Mouse (Mus musculus) liver, adult 2 months (tissue): Measurements from ENCODE around the gene Rack1. TPM values are rescaled to one million over a fixed set of nuclear protein-coding genes. Genes with fewer than 3 reads are reported as not detected.
"Not testable (repeated sequence)": the region's sequence is repeated elsewhere in the genome, so short reads cannot be mapped to it uniquely, and the experiment has no call there.

Source experiments
- DNase-seq: peaks from one replicate; pipeline ENCODE4 v3.0.0-alpha.2; 2011; ENCODE audit warnings: low read depth, low spot score; ENCODE audit errors: extremely low read depth
- H3K27ac ChIP-seq: fragments of 200-500 bp; replicated peaks from 2 replicates; pipeline ENCODE4 v1.5.1; 2012; ENCODE audit warnings: low read depth, mild to moderate bottlenecking, control low read depth, inconsistent platforms, low read length; ENCODE audit not compliant: insufficient read depth
- H3K27me3 ChIP-seq: fragments of 200-500 bp; 2 replicates; pipeline ENCODE4 v1.6.1; 2012; ENCODE audit warnings: mild to moderate bottlenecking, moderate library complexity, low read length, inconsistent platforms; ENCODE audit not compliant: control insufficient read depth, insufficient read depth
- H3K36me3 ChIP-seq: fragments of 200-500 bp; 2 replicates; pipeline ENCODE4 v1.6.1; 2012; ENCODE audit warnings: low read length, inconsistent platforms; ENCODE audit not compliant: control insufficient read depth, insufficient read depth
- H3K4me1 ChIP-seq: fragments of 200-500 bp; 2 replicates; pipeline ENCODE4 v1.6.1; 2011; ENCODE audit warnings: low read length; ENCODE audit not compliant: control insufficient read depth, insufficient read depth
- H3K4me3 ChIP-seq: fragments of 200-500 bp; 2 replicates; pipeline ENCODE4 v1.5.1; 2011; ENCODE audit warnings: low read depth, mild to moderate bottlenecking, control low read depth, low read length, moderate library complexity; ENCODE audit not compliant: insufficient read depth
- H3K79me2 ChIP-seq: fragments of 200-500 bp; 2 replicates; pipeline ENCODE4 v1.6.1; 2012; ENCODE audit warnings: inconsistent platforms, mild to moderate bottlenecking, low read length, moderate library complexity; ENCODE audit not compliant: control insufficient read depth, insufficient read depth
- H3K9ac ChIP-seq: fragments of 200-500 bp; 2 replicates; pipeline ENCODE4 v1.6.1; 2012; ENCODE audit warnings: low read depth, mild to moderate bottlenecking, control low read depth, inconsistent platforms, low read length
- CTCF ChIP-seq: fragments of 200-500 bp; IDR thresholded peaks from 2 replicates; pipeline ENCODE4 v1.5.1; 2011; ENCODE audit warnings: low read depth, low read length, control low read depth
- POLR2A ChIP-seq: fragments of 200-500 bp; IDR thresholded peaks from 2 replicates; pipeline ENCODE4 v1.6.1; 2011; ENCODE audit warnings: low read length, control low read depth; ENCODE audit not compliant: insufficient read depth; ENCODE audit errors: extremely low read depth
- WGBS: fragments of 180-500 bp; shearing (Covaris S2); methylation state at CpG from one replicate; pipeline ENCODE4 v1.1.7; 2018; 5-methylcytosine and 5-hydroxymethylcytosine counted together
- polyA plus RNA-seq: library from polyadenylated mRNA; depleted of rRNA; stranded (reverse); fragments of >200 nt; gene quantifications from 2 replicates; pipeline ENCODE4 v1.2.3, GENCODE M21; 2012
- total RNA-seq: library from RNA; depleted of rRNA; stranded (reverse); fragments of >200 nt; gene quantifications from 2 replicates; pipeline ENCODE4 v1.2.3, GENCODE M21; 2014

Gene Rack1
- total and polyA plus RNA-seq, 2 experiments = 507 to 687 TPM

GRCm38 (mm10) chr11:48790946-48791345 lies 9.2 kb upstream of the Rack1 start:
- H3K27me3 ChIP-seq = no peaks in the 10 kb centered on the region
- TF ChIP-seq CTCF (no peak), POLR2A (no peak)
- no peaks in the 10 kb centered on the region for H3K36me3 ChIP-seq
- no peaks in the 10 kb centered on the region for H3K79me2 ChIP-seq
- WGBS = 21% methylated on average over 8 of the region's 8 CpGs
- no peak overlapping the region for H3K27ac ChIP-seq
- no peak overlapping the region for H3K4me3 ChIP-seq
- peak; percentile 66 for DNase-seq
- H3K9ac ChIP-seq = peak overlapping the region; percentile 27; the same call in 1 of the 2 replicates
- H3K4me1 ChIP-seq = peaks cover 6% of the 10 kb centered on the region; the same call in 1 of the 2 replicates

- not testable (repeated sequence) for DNase-seq, H3K4me1 ChIP-seq, H3K27me3 ChIP-seq, H3K4me3 ChIP-seq, H3K27ac ChIP-seq, H3K9ac ChIP-seq, H3K36me3 ChIP-seq, H3K79me2 ChIP-seq
- WGBS = 88% methylated on average over 9 of the region's 9 CpGs
Measured at GRCm38 (mm10) chr11:48791894-48792293, 8.2 kb upstream of the Rack1 start.

GRCm38 (mm10) chr11:48793184-48793583 lies 6.9 kb upstream of the Rack1 start:
- H3K27me3 ChIP-seq = no peaks in the 10 kb centered on the region
- no peak for DNase-seq
- no peaks in the 10 kb centered on the region for H3K36me3 ChIP-seq
- 98% methylated on average over 3 of the region's 3 CpGs for WGBS
- TF ChIP-seq POLR2A = no peak
- TF ChIP-seq CTCF = no peak
- H3K79me2 ChIP-seq = no peaks in the 10 kb centered on the region
- H3K27ac ChIP-seq = no peak overlapping the region
- H3K4me1 ChIP-seq = peaks cover 6% of the 10 kb centered on the region; the same call in 1 of the 2 replicates
- H3K9ac ChIP-seq = no peak overlapping the region
- no peak overlapping the region for H3K4me3 ChIP-seq

- Histone ChIP-seq H3K36me3 (no peaks in the 10 kb centered on the region), H3K27ac (no peak overlapping the region), H3K9ac (no peak overlapping the region), H3K79me2 (no peaks in the 10 kb centered on the region; the same call in 1 of the 2 replicates), H3K4me1 (peaks cover 10% of the 10 kb centered on the region), H3K27me3 (no peaks in the 10 kb centered on the region), H3K4me3 (no peak overlapping the region)
- no peak for TF ChIP-seq POLR2A
- no peak for DNase-seq
- 96% methylated on average over 7 of the region's 7 CpGs for WGBS
Measured at GRCm38 (mm10) chr11:48795221-48795620, 4.9 kb upstream of the Rack1 start.

- Histone ChIP-seq H3K79me2 (peaks cover 9% of the 10 kb centered on the region; the same call in 1 of the 2 replicates), H3K9ac (no peak overlapping the region), H3K27me3 (no peaks in the 10 kb centered on the region), H3K4me3 (no peak overlapping the region), H3K36me3 (no peaks in the 10 kb centered on the region), H3K4me1 (peaks cover 10% of the 10 kb centered on the region), H3K27ac (no peak overlapping the region)
- DNase-seq = no peak
- WGBS = 86% methylated on average over 4 of the region's 4 CpGs
- no peak for TF ChIP-seq CTCF
- no peak for TF ChIP-seq POLR2A
Measured at GRCm38 (mm10) chr11:48796290-48796689, 3.8 kb upstream of the Rack1 start.

- peaks cover 17% of the 10 kb centered on the region; the same call in 1 of the 2 replicates for H3K79me2 ChIP-seq
- H3K36me3 ChIP-seq = peaks cover 7% of the 10 kb centered on the region; the same call in 1 of the 2 replicates
- no peak overlapping the region for H3K27ac ChIP-seq
- peaks cover 14% of the 10 kb centered on the region for H3K4me1 ChIP-seq
- DNase-seq = no peak
- TF ChIP-seq POLR2A (no peak), CTCF (no peak)
- H3K9ac ChIP-seq = no peak overlapping the region
- H3K27me3 ChIP-seq = no peaks in the 10 kb centered on the region
- WGBS = 72% methylated on average over 5 of the region's 5 CpGs
- H3K4me3 ChIP-seq = no peak overlapping the region
Measured at GRCm38 (mm10) chr11:48797287-48797686, 2.8 kb upstream of the Rack1 start.
